Mouse (Mus musculus) right cerebral cortex, postnatal 4 days (tissue): ENCODE results near the gene Kif1c.
A peak's percentile ranks its signal among the peaks of the same experiment; 100 is the strongest.

ENCODE experiments used
- DNase-seq: peaks from one replicate; pipeline ENCODE4 v3.0.0-alpha.2; 2022

Gene Kif1c

DNA sequence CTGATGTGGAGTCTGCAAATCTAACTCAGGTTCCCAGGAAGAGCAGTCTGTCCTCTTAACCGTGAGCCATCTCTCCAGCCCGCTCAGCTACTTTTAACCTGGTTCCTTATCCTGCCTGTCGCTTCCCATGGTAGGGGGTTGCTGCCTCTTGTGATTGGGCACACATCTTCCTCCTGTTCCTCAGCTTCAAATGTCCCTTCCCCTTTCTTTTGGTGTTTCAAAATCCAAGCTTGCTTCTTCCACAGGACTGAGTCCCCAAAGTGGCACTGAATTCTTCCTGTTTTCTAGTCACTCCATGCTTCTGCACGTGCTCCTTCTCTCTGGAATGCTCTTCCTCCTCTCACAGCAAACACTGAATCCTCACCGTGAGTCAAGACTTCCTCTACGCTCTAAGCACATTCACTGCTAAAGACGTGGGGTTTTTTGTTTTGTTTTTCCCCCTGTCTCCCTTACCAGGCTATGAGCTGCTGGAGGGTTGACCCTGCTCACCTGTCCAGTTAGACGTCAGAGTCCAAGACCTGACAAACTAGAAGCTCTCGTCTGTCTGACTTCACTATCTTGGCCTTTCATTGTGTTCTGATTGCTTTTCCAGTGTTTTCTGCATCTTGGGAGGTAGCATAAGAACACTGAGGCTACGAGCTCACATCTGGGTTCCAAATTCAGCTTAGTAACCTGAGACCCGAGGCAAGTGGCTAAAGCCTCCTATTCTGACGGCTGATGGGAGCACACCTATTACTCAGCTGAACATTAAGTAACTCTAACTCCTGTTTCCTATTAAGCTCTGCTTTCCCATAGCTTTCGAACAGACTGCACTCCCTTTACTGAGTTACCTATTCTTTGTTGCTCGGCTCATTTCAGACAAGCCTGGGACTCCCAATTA is 32.8 kb upstream of the Kif1c start:
- no peak for DNase-seq

DNA sequence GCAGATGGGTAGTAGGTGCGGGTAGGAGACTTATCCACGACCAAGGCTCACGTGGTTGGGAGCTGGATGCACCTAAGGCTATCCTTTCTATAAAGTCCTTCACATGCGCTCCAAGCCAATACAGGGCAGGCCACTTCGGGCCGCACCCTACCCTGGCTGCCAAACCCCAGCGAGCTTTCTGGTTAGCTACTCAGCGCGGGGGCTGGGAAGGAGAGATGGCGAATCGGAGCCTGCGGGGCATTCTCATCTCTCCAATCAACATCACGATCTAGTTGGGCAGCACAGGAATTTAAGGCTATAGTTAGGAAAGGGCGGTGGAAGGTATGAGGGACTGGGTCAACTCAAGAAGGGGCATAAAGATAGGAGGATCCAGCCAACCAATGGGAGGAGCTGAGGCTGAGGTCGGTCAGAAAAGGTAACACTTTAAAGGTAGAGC is 32.0 kb upstream of the Kif1c start:
- DNase-seq = peak; percentile 70

DNA sequence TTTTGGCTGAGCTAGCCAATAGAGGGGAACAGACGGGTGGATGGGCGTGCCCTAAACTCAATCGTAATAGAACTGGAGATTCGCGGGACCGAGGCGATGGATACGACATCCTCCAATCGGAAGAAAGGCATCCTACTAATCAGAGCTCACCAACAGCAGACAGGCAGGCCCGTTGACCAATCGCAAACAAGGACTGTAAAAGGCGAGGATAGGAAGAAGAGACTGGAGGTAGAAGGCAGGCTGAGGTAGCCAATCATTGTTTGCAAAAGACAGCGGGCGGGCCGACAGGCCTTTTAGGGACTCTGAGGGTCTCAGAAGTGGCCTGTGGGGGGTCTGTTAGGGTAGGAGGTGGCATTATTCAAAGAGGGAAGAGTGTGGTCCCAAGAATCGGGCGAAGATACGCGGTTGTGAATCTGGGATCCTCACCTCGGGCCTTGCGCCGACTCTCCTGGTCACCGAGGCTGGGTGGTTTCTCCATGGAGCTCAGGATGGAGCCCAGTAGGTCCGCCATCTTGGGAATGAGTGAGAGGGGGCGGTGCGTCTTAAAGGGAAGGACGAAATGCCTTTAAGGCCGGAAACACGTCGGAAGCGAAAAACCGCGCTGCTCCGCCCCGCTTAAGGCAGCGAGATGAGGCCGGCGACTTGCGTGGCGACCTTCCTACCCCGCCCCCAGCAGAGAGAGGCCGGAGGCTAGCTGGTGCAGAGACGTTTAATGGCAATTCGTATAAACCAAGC is 31.4 kb upstream of the Kif1c start, which contains the start of gene Spag7:
TSS of gene Spag7 (minus strand) at position 646 of the 735 bp plus-strand sequence.
- DNase-seq = peak; percentile 90

DNA sequence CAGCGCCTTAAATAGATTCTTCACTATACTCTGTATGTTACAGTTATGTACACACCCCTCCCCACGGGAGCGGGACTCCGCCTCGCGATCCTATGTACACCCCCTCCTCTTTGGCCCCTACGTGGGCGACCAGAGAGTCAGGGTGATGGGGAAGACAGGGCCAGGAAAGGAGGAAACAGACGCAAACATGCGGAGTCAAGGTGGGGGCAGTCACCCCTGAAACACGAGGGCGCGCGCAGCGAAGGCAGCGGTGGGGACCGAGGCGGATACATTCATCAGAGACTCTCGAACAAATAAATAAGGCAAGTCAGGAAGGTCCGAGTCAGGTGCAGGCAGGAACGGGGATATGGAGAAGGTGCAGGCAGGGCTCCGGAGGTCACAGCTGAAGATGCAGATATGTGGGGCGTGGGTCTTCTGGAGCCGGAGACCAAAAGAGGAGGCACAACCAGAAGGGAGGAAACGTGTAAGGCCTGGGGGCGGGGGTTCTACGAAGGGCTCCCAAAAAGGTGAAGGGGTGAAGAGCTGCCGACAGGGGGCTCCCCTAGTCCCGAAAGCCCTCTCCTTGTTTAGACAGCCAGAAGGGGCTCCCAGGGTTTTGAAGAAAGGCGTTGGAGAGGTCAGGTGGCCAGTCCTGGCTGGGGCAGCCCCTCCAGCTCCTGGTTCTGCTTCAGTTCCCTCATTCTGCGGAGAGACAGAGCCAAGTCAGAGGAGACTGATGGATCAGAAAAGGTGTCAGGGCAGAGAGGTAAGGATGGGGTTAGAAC is 30.6 kb upstream of the Kif1c start:
- DNase-seq = peak; percentile 71

DNA sequence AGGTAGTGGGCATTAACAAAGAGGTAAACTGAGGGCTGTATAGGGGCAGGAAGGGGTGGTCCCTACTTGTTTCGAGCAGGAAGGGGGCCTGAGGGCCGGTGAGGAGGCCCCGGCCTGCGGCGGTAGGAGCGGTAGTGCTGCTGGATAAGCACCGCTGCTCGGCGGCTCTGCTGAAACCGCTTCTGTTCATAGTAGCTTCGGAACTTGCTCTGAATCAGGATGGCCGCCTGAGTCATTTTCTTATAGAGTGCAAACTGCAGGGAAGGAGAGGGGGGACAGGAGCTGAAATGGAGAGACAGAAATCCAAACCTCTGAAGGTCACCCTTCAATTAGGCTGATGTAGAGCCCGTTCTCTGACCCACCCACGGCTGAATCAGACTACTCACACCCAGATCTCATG is 29.9 kb upstream of the Kif1c start:
- DNase-seq = no peak

DNA sequence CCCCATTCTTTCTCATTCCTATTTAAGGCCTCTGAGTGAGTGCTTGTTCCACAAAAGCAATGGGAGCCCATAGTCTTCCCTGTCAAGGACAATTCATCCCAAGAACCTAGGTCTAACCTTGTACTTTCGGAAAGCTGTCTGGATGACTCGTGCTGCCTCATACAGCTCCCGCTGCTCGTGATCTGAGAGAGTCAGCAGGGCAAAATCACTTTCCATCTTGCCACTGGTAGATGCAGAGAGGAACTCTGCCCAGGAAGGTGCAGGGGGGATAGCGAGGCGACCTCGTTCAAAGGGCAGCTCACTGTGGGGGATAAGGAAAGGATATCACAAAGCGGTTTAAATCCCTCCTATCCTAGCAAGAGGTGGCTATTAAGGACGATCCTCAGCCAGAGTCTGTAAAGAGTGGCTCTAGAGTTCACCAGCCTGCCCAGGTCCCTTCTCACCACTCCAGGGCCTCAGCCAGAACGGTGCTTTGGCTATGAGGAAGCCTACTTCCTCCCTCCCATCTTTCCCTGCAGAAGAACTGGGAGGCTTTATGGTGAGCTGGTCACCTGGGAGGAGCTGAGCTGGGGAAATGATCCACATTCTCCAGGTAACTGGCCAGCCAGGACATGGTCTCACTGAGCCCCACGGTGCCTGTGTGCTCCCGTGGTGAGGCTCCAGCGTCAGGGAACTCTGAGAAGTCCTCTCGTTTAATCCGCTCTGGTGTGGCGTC is 28.9 kb upstream of the Kif1c start:
- no peak for DNase-seq

DNA sequence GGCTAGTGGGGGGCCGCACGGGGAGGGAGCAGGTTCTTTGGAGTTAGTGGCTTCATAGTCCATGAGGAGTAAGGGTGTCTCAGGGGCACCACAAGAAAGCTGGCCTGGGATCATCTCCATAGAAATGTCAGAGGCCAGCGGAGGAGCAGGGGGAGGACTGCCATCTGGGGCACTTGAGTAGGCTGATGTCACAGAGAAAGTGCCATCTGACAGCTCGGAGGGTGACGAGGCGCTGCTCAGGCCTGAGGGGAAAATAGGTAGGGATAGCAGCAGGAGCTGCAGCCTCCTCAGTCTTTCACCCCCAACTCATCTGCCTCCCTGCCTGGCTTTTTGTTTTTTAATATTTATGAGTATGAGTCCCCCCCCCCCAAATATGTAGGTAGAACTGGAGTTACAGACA is 26.3 kb upstream of the Kif1c start:
- DNase-seq = no peak

DNA sequence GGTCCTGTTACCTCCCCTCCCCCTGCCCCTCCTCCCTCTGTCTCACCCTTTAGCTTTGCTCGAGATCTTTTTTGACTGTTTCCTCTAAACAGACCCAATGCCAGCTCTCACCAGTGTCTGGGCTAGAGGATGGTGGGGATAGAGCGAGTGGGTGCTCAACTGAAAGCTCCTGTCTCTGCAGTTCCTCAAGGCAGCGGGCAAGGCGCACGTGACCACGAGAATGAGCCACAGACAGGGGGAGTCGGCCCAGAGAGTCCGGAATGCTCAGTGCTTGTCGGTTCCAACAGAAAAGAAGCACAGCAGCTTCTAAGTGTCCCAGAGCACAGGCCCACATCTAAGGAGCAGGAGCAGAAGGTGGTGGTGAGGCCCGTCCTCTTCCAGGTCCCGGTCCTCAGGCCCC is 25.8 kb upstream of the Kif1c start:
- no peak for DNase-seq

DNA sequence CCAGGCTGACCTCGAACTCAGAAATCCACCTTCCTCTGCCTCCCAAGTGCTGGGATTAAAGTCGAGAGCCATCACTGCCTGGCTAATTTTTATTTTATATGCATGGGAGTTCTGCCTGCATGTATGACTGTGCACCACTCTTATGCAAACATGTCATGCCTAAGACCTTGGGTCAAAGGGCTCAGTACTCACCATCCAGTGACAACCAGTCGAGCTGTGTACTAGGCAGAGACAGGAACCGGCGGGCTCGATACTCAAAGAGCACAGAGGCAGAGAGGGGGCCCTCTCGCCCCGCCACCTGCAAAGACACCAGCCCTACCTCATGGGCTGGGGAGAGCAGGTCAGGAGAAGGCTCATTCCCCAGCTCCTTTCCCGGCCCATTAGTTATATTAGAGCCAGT is 22.3 kb upstream of the Kif1c start:
- DNase-seq = no peak

DNA sequence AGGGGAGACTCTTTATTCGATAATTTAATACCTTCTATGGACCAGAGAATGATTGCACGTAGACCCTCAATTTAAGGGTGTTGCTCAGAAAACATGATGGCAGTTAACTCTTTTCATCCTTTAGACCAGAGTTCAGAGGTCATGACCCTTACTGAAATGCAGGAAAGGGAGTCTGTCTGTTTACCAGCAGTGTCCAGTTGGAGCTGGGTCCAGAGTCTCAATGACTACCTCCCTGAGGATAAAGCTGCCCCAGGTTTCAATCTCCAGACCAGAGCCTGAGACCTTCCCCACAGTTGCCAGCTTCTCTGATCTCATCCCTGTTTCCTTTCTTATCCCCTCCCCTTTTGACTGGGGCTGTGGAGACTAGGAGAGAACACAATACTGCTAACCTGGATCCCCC is 21.8 kb upstream of the Kif1c start:
- DNase-seq = no peak

DNA sequence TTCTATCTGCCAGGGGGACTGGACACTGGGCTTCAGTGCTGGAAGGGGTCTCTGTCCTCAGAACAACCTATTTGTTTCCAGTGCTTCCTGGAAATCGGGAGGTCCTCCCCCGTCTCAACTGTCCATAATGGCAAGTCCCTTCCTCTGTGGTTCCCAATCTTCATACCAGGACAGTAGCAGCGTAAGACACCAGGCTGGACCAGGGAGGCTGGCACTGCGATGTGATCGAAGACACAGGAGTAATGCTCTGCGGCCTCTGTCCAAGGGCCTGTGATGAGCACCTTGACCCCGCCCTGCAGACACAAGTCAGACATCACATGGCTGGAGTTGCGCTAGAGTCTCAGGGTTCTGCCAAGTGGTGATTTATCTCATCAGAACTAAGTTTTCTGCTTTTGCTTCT is 21.0 kb upstream of the Kif1c start:
- DNase-seq = no peak

DNA sequence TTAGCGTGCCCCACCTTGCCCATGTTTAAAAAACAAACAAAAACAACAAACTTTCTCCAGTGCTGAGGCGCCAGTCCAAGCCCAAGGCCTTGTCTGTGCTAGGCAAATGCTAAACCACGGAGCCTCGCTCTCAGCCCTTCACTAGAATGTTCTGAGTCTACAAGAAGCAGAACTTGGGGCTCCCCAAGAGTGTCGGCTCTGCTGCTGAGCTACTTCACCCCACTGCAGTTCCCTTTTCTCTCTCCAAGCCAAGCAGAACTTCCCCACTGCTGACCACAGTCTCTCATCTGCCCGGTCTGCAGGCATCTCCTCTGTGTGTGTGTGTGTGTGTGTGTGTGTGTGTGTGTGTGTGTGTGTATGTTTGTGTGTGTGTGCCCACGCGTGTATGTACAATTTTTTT is 20.5 kb upstream of the Kif1c start:
- no peak for DNase-seq

DNA sequence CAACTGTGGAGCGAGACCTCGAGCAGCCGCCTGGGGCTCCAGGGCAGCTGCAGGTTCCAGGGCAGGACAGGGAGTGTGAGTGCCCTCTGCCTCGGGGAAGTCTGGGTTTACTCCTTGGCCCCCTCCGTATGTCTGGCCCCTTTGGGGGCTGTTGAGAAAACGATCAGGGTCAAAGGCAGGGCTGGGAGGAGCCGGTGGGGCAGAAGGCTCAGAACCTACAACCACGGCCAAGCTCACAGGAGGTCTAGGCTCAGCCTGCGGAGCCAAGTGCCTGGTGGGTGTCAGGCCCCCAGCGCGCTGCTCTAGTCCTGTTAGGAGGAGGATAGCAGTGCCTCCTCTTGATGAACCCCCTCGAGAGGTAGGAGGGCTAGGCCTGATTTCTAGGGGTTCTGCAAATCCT is 19.2 kb upstream of the Kif1c start:
- DNase-seq = no peak

DNA sequence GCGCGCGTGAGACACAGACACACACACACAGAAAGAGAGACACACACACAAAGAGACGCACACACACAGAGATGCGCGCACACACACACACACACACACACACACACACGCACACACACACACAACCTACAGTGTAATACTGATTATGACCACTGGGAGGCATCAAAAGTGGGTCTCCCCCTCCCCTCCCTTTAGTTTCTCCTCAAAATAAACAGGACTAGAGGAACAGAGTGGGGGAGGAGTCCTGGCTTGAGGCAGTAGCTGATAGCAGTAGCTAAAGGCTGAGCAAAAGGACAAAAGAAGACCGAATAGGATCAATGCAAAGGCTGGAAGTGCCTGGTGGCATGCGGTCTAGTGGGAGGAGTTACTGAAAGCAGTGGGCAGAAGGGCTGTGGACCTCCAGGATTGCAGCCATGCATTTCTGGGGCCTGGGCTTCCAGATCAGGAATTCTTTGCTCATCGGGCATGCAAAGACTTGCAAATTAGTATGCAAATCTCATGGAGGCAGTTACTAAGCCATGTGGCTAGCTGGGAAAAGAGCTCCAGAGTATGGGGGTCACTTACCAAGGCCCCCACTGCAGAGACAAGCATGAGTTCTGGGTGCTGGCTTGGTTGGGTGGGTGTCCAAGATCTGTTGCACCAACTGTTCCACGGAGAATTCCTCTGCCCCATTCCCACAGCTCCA is 18.3 kb upstream of the Kif1c start:
- peak; percentile 45 for DNase-seq

DNA sequence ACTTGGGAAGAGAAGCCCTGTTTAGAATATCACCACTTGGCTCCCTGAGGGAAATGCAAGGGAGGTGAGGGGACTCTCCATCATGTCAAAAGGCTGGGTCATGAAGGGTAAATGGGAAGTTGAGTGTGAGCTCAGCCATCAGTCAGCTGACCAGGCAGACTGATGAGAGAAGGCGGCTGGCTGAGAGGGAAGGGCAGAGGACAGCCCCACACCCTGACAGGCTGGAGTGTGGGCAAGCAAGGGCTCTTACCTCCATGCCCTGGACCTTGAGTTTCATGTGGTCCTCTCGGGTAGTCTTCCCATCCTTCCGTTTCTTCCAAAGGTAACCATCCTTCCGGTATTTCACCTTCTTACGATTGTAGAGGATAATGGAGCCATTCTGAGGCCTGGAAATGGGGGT is 16.7 kb upstream of the Kif1c start:
- no peak for DNase-seq

DNA sequence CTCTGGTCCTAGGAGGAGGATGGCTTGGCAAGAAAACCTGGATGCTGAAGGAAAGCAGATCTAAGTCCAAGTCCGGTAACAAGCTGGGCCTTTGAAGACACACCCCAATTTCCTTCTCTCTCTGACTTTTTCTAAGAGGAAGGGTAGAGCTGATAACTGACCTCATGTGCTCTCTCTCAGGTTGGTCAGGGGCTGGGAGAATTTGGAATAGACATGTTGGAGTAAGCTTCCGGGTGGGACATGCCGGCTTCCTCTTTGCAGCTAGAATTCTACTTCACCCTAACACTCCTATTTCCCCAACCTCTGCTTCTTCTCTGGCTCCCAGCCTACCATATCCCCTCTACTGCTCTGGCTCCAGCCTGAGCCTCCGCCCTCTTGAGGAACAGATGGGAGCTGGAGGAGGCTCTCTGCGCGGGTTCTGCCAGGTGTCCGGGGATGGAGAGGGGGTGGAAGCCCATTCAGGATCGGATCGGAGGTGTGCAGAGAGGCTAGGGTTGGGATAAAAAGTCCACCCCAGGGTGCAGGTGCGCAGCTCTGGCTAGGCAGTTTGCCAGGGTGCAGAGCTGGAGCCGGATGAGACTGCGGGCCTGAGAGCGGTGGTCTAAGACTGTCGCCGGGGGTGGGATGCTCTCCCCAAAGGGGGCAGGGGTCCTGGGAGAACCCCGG is 13.3 kb upstream of the Kif1c start:
- no peak for DNase-seq

DNA sequence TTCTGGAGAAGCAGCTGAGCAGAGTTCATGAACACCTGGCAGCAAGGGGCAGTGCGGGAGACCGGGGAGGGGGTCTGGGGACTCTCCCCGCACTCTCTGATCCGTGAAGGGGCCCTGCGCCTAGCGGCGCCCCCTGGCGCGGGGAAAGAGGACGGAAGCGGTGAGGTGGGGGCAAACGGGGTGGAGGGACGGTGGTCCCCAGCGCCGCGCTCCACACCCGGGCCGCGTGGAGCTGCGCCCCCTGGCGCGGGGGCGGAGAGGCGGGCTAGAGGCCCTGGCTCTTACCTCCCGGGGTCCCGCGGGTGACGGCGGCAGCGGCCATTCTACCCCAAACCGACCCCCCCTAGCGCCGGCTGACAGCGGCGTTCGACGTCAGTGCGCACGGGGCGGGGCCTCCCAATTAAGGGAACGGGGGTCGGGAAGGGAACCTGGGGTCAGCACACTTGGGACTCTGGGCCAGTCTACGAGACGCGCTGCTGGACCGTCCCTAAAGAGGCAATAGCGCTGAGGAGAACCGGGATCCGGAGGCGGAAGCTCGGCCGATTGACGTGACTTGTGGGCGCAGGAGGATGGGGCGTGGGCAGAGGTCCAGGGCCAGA is 12.6 kb upstream of the Kif1c start, which contains the start of gene Camta2:
TSS of gene Camta2 (minus strand) at position 505 of the 599 bp plus-strand sequence.
- peak; percentile 88 for DNase-seq

DNA sequence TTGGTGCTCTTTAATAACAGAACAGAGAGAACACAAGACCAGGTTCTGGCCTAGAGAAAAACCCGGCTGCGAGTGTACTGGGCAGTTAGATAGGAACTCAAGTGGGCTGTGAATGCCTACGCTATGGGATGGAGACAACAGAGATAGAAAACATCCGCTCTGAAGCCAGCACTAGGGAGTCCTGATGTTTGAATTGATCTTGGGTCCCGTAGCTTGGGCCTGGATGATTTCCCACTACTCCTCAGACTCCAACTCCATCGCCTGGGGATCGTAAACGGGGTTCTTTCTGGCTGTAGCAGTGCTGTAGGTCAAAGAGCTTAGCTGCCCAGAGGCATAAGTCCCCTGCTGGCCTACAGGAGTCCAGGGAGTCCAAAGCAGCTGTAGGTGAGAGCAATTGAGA is 12.0 kb upstream of the Kif1c start:
- DNase-seq = no peak

DNA sequence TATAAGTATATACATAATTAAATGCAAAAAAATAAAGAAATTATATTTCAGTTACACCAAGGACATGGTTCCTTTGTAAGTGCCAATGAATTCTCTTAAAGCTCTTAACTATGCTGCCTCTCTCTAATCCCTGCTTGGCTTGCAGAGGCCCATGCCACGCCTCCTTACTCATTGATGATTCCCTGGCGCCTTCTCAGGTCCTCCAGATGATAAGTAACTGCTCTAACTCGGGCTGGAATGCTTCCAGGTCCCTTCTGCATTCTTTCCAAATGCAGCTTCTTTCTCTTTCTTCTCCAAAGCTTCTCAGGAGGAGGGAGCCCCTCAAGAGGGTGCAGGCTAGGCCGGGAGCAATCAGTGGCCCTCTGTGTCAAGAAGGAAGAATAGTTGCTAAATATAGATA is 10.8 kb upstream of the Kif1c start:
- no peak for DNase-seq

DNA sequence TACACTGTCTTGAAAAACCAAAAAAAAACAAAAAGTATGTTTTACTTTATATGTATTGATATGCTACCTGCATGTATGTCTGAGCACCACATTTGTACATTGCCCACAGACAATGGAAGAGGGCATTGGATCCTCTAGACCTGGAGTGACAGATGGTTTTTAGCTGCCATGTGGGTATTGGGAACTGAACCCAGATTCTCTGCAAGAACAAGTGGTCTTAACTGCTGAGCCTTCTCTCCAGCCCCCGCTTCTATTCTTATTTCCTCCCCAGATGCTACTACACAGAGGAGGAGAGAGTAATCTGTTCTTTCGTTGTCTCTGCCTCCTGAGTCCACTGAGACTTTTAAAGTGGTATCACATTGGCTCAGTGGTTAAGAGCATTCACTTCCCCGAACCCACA is 6.8 kb upstream of the Kif1c start:
- DNase-seq = no peak

DNA sequence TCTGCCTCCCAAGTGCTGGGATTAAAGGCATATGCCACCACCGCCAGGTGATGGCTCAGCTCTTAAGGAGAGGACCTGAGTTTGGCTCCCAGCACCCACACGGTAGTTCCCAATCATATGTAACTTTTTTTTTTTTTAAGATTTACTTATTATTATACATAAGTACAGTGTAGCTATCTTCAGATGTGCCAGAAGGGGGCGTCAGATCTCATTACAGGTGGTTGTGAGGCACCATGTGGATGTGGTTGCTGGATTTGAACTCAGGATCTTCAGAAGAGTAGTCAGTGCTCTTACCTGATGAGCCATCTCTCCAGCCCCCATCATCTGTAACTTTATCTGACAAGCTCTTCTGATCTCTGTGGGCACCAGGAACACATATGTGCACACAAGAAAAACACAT is 3.0 kb upstream of the Kif1c start:
- DNase-seq = no peak
